Mouse (Mus musculus) MEL (cell line): ENCODE results near the gene Galnt15. TPM values are rescaled to one million over a fixed set of nuclear protein-coding genes. Genes with fewer than 3 reads are reported as not detected.
A peak's percentile ranks its signal among the peaks of the same experiment; 100 is the strongest.

Source experiments
- DNase-seq: peaks from one replicate; pipeline ENCODE4 v3.0.0; 2011; ENCODE audit warnings: low read depth, low spot score
- H3K27ac ChIP-seq: 2 replicates; pipeline ENCODE4 v1.5.1; 2012; ENCODE audit warnings: low read depth, mild to moderate bottlenecking, control low read depth, low read length, moderate library complexity; ENCODE audit not compliant: control insufficient read depth
- H3K27me3 ChIP-seq, 2 experiments: fragments of 150-350 bp in 1 of 2; sonication (generic) in 1 of 2; 2 replicates each; pipeline ENCODE4 v1.6.1; 2012; ENCODE audit warnings: low read length in 2 of 2, mild to moderate bottlenecking in 2 of 2, improper control_type of control experiment in 1 of 2, moderate library complexity in 1 of 2; ENCODE audit not compliant: insufficient read depth in 2 of 2, control insufficient read depth in 1 of 2
- H3K36me3 ChIP-seq, 2 experiments: 2 replicates each; pipeline ENCODE4 v1.6.1; 2012 to 2014; ENCODE audit warnings: low read length in 2 of 2, improper control_type of control experiment in 1 of 2, inconsistent platforms in 1 of 2, mild to moderate bottlenecking in 1 of 2; ENCODE audit not compliant: insufficient read depth in 2 of 2, control insufficient read depth in 1 of 2
- H3K4me1 ChIP-seq, 2 experiments: fragments of 150-350 bp in 1 of 2; sonication (generic) in 1 of 2; 2 replicates each; pipeline ENCODE4 v1.6.1; 2012; ENCODE audit warnings: low read length in 2 of 2, improper control_type of control experiment in 1 of 2, mild to moderate bottlenecking in 1 of 2; ENCODE audit not compliant: insufficient read depth in 2 of 2, control insufficient read depth in 1 of 2
- H3K4me3 ChIP-seq, 2 experiments: fragments of 150-350 bp in 1 of 2; sonication (generic) in 1 of 2; 2 replicates each; pipeline ENCODE4 v1.5.1; 2012; ENCODE audit warnings: low read depth in 2 of 2, low read length in 2 of 2, mild to moderate bottlenecking in 2 of 2, moderate library complexity in 2 of 2, control low read depth in 1 of 2, improper control_type of control experiment in 1 of 2; ENCODE audit not compliant: control insufficient read depth in 1 of 2, insufficient read depth in 1 of 2
- H3K79me2 ChIP-seq: 2 replicates; pipeline ENCODE4 v1.6.1; 2012; ENCODE audit warnings: mild to moderate bottlenecking, low read length, moderate library complexity; ENCODE audit not compliant: control insufficient read depth, poor library complexity, insufficient read depth
- H3K9ac ChIP-seq: 2 replicates; pipeline ENCODE4 v1.6.1; 2012; ENCODE audit warnings: low read depth, mild to moderate bottlenecking, control low read depth, low read length, moderate library complexity; ENCODE audit not compliant: control insufficient read depth, poor library complexity, severe bottlenecking
- H3K9me3 ChIP-seq: fragments of 150-350 bp; sonication (generic); replicated peaks from 2 replicates; pipeline ENCODE4 v1.6.1; 2012; ENCODE audit warnings: mild to moderate bottlenecking, low read length, improper control_type of control experiment, moderate library complexity; ENCODE audit not compliant: insufficient read depth
- CHD1 ChIP-seq: IDR thresholded peaks from 2 replicates; pipeline ENCODE4 v1.6.1; 2012; ENCODE audit warnings: low read depth, mild to moderate bottlenecking, inconsistent platforms, low read length, improper control_type of control experiment
- CTCF ChIP-seq, 3 experiments: IDR thresholded peaks in 2 of 3; conservative IDR thresholded peaks in 1 of 3; 2 replicates each; pipeline ENCODE4 v1.5.1; 2011 to 2012; ENCODE audit warnings: low read length in 3 of 3, low read depth in 2 of 3, mild to moderate bottlenecking in 2 of 3, improper control_type of control experiment in 1 of 3, inconsistent platforms in 1 of 3, mixed read lengths in 1 of 3, moderate library complexity in 1 of 3; ENCODE audit not compliant: control insufficient read depth in 1 of 3, insufficient read depth in 1 of 3, poor library complexity in 1 of 3, severe bottlenecking in 1 of 3
- E2F4 ChIP-seq: IDR thresholded peaks from 2 replicates; pipeline ENCODE4 v1.6.1; 2011; ENCODE audit warnings: low read depth, low read length, improper control_type of control experiment, borderline replicate concordance
- ELF1 ChIP-seq: IDR thresholded peaks from 2 replicates; pipeline ENCODE4 v1.6.1; 2014; ENCODE audit warnings: low read depth, mild to moderate bottlenecking, inconsistent platforms, low read length, improper control_type of control experiment, moderate library complexity
- EP300 ChIP-seq, 2 experiments: IDR thresholded peaks; 2 replicates each; pipeline ENCODE4 v1.6.1; 2011; ENCODE audit warnings: improper control_type of control experiment in 2 of 2, low read length in 2 of 2, low read depth in 1 of 2, mild to moderate bottlenecking in 1 of 2
- GABPA ChIP-seq: IDR thresholded peaks from 2 replicates; pipeline ENCODE4 v1.6.1; 2012; ENCODE audit warnings: low read depth, mild to moderate bottlenecking, inconsistent platforms, low read length, improper control_type of control experiment, moderate library complexity
- GATA1 ChIP-seq: IDR thresholded peaks from 2 replicates; pipeline ENCODE4 v1.6.1; 2011; ENCODE audit warnings: low read depth, low read length, improper control_type of control experiment
- HCFC1 ChIP-seq: IDR thresholded peaks from 2 replicates; pipeline ENCODE4 v1.6.1; 2012; ENCODE audit warnings: low read depth, mild to moderate bottlenecking, inconsistent platforms, low read length, improper control_type of control experiment, moderate library complexity
- JUND ChIP-seq: IDR thresholded peaks from 2 replicates; pipeline ENCODE4 v1.6.1; 2011; ENCODE audit warnings: low read depth, mild to moderate bottlenecking, improper control_type of control experiment, low read length
- KAT2A ChIP-seq: conservative IDR thresholded peaks from 2 replicates; pipeline ENCODE4 v1.6.1; 2012; ENCODE audit warnings: low read depth, low read length, improper control_type of control experiment, inconsistent platforms
- MAFK ChIP-seq: IDR thresholded peaks from 2 replicates; pipeline ENCODE4 v1.6.1; 2011; ENCODE audit warnings: low read depth, mild to moderate bottlenecking, low read length, improper control_type of control experiment, borderline replicate concordance
- MAX ChIP-seq: IDR thresholded peaks from 2 replicates; pipeline ENCODE4 v1.6.1; 2011; ENCODE audit warnings: low read length, improper control_type of control experiment
- MAZ ChIP-seq: IDR thresholded peaks from 2 replicates; pipeline ENCODE4 v1.6.1; 2012; ENCODE audit warnings: low read depth, mild to moderate bottlenecking, inconsistent platforms, low read length, improper control_type of control experiment
- MYC ChIP-seq: IDR thresholded peaks from 2 replicates; pipeline ENCODE4 v1.6.1; 2011; ENCODE audit warnings: low read depth, mild to moderate bottlenecking, low read length, improper control_type of control experiment, moderate library complexity
- POLR2A ChIP-seq, 2 experiments: IDR thresholded peaks; 2 replicates each; pipeline ENCODE4 v1.6.1; 2011 to 2012; ENCODE audit warnings: low read length in 2 of 2, mild to moderate bottlenecking in 2 of 2, control low read depth in 1 of 2, improper control_type of control experiment in 1 of 2, low read depth in 1 of 2, moderate library complexity in 1 of 2; ENCODE audit not compliant: control insufficient read depth in 1 of 2, insufficient read depth in 1 of 2, poor library complexity in 1 of 2
- POLR2AphosphoS2 ChIP-seq: IDR thresholded peaks from 2 replicates; pipeline ENCODE4 v1.6.1; 2011; ENCODE audit warnings: low read length, improper control_type of control experiment
- RAD21 ChIP-seq: IDR thresholded peaks from 2 replicates; pipeline ENCODE4 v1.6.1; 2011; ENCODE audit warnings: mild to moderate bottlenecking, low read depth, low read length, improper control_type of control experiment
- SMC3 ChIP-seq: IDR thresholded peaks from 2 replicates; pipeline ENCODE4 v1.6.1; 2011; ENCODE audit warnings: low read depth, low read length, improper control_type of control experiment
- TAL1 ChIP-seq: IDR thresholded peaks from 2 replicates; pipeline ENCODE4 v1.6.1; 2012; ENCODE audit warnings: mild to moderate bottlenecking, inconsistent platforms, low read length, moderate library complexity, mixed read lengths
- USF1 ChIP-seq: IDR thresholded peaks from 2 replicates; pipeline ENCODE4 v1.6.1; 2014; ENCODE audit warnings: low read depth, mild to moderate bottlenecking, inconsistent platforms, low read length, improper control_type of control experiment, moderate library complexity
- USF2 ChIP-seq, 2 experiments: IDR thresholded peaks; 2 replicates each; pipeline ENCODE4 v1.6.1; 2011 to 2012; ENCODE audit warnings: improper control_type of control experiment in 2 of 2, low read length in 2 of 2, borderline replicate concordance in 1 of 2, inconsistent platforms in 1 of 2, low read depth in 1 of 2, mild to moderate bottlenecking in 1 of 2; ENCODE audit not compliant: insufficient read depth in 1 of 2
- ZC3H11A ChIP-seq: IDR thresholded peaks from 2 replicates; pipeline ENCODE4 v1.6.1; 2012; ENCODE audit warnings: low read depth, mild to moderate bottlenecking, inconsistent platforms, low read length, improper control_type of control experiment
- ZMIZ1 ChIP-seq: IDR thresholded peaks from 2 replicates; pipeline ENCODE4 v1.6.1; 2012; ENCODE audit warnings: low read depth, mild to moderate bottlenecking, inconsistent platforms, low read length, improper control_type of control experiment, moderate library complexity
- ZNF384 ChIP-seq: IDR thresholded peaks from 2 replicates; pipeline ENCODE4 v1.6.1; 2012; ENCODE audit warnings: low read depth, mild to moderate bottlenecking, inconsistent platforms, low read length, improper control_type of control experiment
- polyA plus RNA-seq, 2 experiments: library from polyadenylated mRNA; stranded (reverse) in 1 of 2; unstranded in 1 of 2; fragments of >175 nt in 1 of 2; fragments of >200 nt in 1 of 2; gene quantifications; 2 replicates each; pipeline versions ENCODE4 v1.2.1 to v1.2.4; 2012; ENCODE audit warnings: low replicate concordance in 2 of 2, low read depth in 1 of 2; ENCODE audit not compliant: insufficient read length in 2 of 2, insufficient read depth in 1 of 2, missing spikeins in 1 of 2
- total RNA-seq: library from RNA; depleted of rRNA; stranded (reverse); fragments of 300-350 nt; gene quantifications from 2 replicates; pipeline ENCODE4 v1.2.3, GENCODE M21; 2012

Gene Galnt15
- total and polyA plus RNA-seq, 3 experiments: 0.04 to 0.15 TPM; not detected in 1

- peak; percentile 15 for DNase-seq
Observed at GRCm38 (mm10) chr14:32011547-32012304, 17.1 kb upstream of the Galnt15 start.

GRCm38 (mm10) chr14:32015131-32015770 lies 13.5 kb upstream of the Galnt15 start:
- no peak for TF ChIP-seq ELF1
- no peak for TF ChIP-seq POLR2AphosphoS2
- TF ChIP-seq RAD21: no peak
- no peak for TF ChIP-seq CTCF (IDR thresholded peaks at IDR 0.05 in 2 of 3, conservative IDR thresholded peaks at IDR 0.05 in 1 of 3; ENCODE audit: control insufficient read depth in 1 of 3, insufficient read depth in 1 of 3, low read depth in 2 of 3, low read length in 3 of 3, poor library complexity in 1 of 3, severe bottlenecking in 1 of 3)
- no peak for TF ChIP-seq MAX
- TF ChIP-seq KAT2A: no peak
- no peak for TF ChIP-seq POLR2A (IDR thresholded peaks at IDR 0.05; ENCODE audit: control insufficient read depth in 1 of 2, insufficient read depth in 1 of 2, low read depth in 1 of 2, low read length in 2 of 2, poor library complexity in 1 of 2)
- no peak for TF ChIP-seq JUND

More at GRCm38 (mm10) chr14:32011547-32012304, 17.1 kb upstream of the Galnt15 start:
- no peak overlapping the region for H3K9ac ChIP-seq
- H3K4me3 ChIP-seq: no peak overlapping the region
- H3K4me1 ChIP-seq: no peaks in the 10 kb centered on the region
- no peak overlapping the region for H3K27ac ChIP-seq
- H3K27me3 ChIP-seq: peaks cover 2% of the 10 kb centered on the region in 2 experiments; a peak in 2 of 4 replicates
- no peaks in the 10 kb centered on the region for H3K9me3 ChIP-seq
- H3K36me3 ChIP-seq: no peaks in the 10 kb centered on the region
- no peaks in the 10 kb centered on the region for H3K79me2 ChIP-seq
- no peak for TF ChIP-seq E2F4
- TF ChIP-seq JUND: 0 out of 2 replicates have a peak, but pooled peaks have one; percentile 21
- TF ChIP-seq ZNF384: peak; percentile 72

DNA sequence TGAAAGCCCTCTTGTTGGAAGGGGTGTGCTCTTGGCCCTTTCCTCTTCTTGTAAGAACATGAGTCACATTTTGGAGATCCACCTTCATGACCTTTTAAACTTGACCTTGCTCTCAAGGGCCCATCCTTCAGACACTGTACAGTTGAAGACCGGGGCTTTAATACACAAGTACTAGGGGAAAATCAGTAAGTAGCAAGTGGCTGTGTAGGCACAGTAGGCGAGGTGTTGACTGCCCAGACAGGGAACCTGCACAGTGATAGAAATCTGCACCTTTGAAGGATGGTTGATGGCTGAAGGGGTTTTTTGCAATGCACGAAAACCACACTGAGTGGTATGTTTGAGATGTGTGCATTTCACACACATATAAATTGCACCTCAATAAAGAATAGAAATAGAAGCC lies 12.3 kb upstream of the Galnt15 start:
- no peaks in the 10 kb centered on the region for H3K9me3 ChIP-seq
- no peaks in the 10 kb centered on the region for H3K4me1 ChIP-seq
- no peak overlapping the region for H3K9ac ChIP-seq
- no peaks in the 10 kb centered on the region for H3K36me3 ChIP-seq
- peaks cover 2 to 6% of the 10 kb centered on the region in 2 experiments; a peak in 3 of 4 replicates for H3K27me3 ChIP-seq
- no peak for DNase-seq
- no peak for TF ChIP-seq RAD21
- TF ChIP-seq USF2 (IDR thresholded peaks at IDR 0.05; ENCODE audit: borderline replicate concordance in 1 of 2, insufficient read depth in 1 of 2, low read depth in 1 of 2, low read length in 2 of 2): no peak
- TF ChIP-seq EP300 (IDR thresholded peaks at IDR 0.05; ENCODE audit: low read depth in 1 of 2, low read length in 2 of 2): no peak
- no peak for TF ChIP-seq CHD1
- TF ChIP-seq SMC3: no peak
- TF ChIP-seq MAFK: no peak
- no peak for TF ChIP-seq GATA1
- TF ChIP-seq KAT2A: no peak
- TF ChIP-seq GABPA: no peak
- TF ChIP-seq MAZ: no peak
- TF ChIP-seq HCFC1: no peak
- no peak for TF ChIP-seq TAL1
- no peak for TF ChIP-seq MYC
- TF ChIP-seq USF1: no peak
- TF ChIP-seq POLR2A (IDR thresholded peaks at IDR 0.05; ENCODE audit: control insufficient read depth in 1 of 2, insufficient read depth in 1 of 2, low read depth in 1 of 2, low read length in 2 of 2, poor library complexity in 1 of 2): no peak
- no peak for TF ChIP-seq ZMIZ1
- TF ChIP-seq ZC3H11A: no peak
- H3K27ac ChIP-seq: no peak overlapping the region
- H3K79me2 ChIP-seq: no peaks in the 10 kb centered on the region
- no peak overlapping the region for H3K4me3 ChIP-seq

More at GRCm38 (mm10) chr14:32015131-32015770, 13.5 kb upstream of the Galnt15 start:
- no peak for DNase-seq
- H3K9me3 ChIP-seq: no peaks in the 10 kb centered on the region
- no peak overlapping the region for H3K27ac ChIP-seq
- peaks cover 2 to 6% of the 10 kb centered on the region in 2 experiments; a peak in 3 of 4 replicates for H3K27me3 ChIP-seq
- no peak overlapping the region for H3K9ac ChIP-seq
- no peaks in the 10 kb centered on the region for H3K36me3 ChIP-seq
- H3K4me3 ChIP-seq: no peak overlapping the region
- H3K79me2 ChIP-seq: no peaks in the 10 kb centered on the region
- no peaks in the 10 kb centered on the region for H3K4me1 ChIP-seq
